Mouse (Mus musculus) cerebellum, adult 2 months (tissue): Measurements from ENCODE around the gene Pzp.

Experiments
- CTCF ChIP-seq: fragments of 200-500 bp; IDR thresholded peaks from 2 replicates; pipeline ENCODE4 v1.5.1; 2011; ENCODE audit warnings: low read depth, mild to moderate bottlenecking, control low read depth, low read length, moderate library complexity, borderline replicate concordance; ENCODE audit not compliant: insufficient read depth
- POLR2A ChIP-seq: fragments of 200-500 bp; IDR thresholded peaks from 2 replicates; pipeline ENCODE4 v1.6.1; 2011; ENCODE audit warnings: low read length, control low read depth, borderline replicate concordance; ENCODE audit not compliant: insufficient read depth

DNA sequence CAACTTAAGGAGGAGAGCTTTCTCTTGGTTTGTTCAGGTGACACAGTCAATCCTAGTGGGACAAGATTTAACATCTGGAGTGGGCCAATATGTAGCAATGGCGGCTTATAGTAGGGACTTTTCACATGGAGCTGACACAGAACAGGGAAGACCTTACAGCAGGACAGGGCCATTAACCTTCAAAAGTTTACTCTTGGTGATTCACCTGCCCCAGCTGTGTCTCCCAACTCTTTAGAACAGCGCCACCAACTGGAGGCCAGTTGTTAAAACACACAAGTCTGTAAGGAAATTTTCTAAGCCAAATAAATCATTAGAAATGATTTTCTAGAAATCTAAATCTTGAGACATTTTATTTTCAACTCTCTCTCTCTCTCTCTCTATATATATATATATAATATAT lies 59.2 kb downstream of the Pzp start:
- TF ChIP-seq CTCF (peak; percentile 19; the same call in 1 of the 2 replicates), POLR2A (no peak)
